Mouse (Mus musculus) lung, postnatal 0 days (tissue): ENCODE data around the gene Kcnip4. TPM values are rescaled to one million over a fixed set of nuclear protein-coding genes. Genes with fewer than 3 reads are reported as not detected.

Experiments used
- ATAC-seq: fragments of 200-750 bp; cut with Nextera tagmentation; 2 replicates; pipeline ENCODE4 v1.8.0; 2017; ENCODE audit warnings: moderate library complexity
- DNase-seq: peaks from one replicate; pipeline ENCODE4 v3.0.0-alpha.2; 2016; ENCODE audit warnings: low spot score
- H3K27ac ChIP-seq: fragments of 300-500 bp; sonication (generic); 2 replicates; pipeline ENCODE4 v1.5.1; 2014; ENCODE audit warnings: antibody characterized with exemption, mild to moderate bottlenecking, low read length, mixed read lengths
- H3K27me3 ChIP-seq: fragments of 300-500 bp; sonication (generic); replicated peaks from 2 replicates; pipeline ENCODE4 v1.6.1; 2014; ENCODE audit warnings: low read length, mixed read lengths; ENCODE audit not compliant: insufficient read depth
- H3K36me3 ChIP-seq: fragments of 300-500 bp; sonication (generic); 2 replicates; pipeline ENCODE4 v1.6.1; 2014; ENCODE audit warnings: low read length, mixed read lengths; ENCODE audit not compliant: insufficient read depth
- H3K4me1 ChIP-seq: fragments of 300-500 bp; sonication (generic); 2 replicates; pipeline ENCODE4 v1.6.1; 2014; ENCODE audit warnings: antibody characterized with exemption, low read depth, low read length, mixed read lengths; ENCODE audit not compliant: insufficient read depth
- H3K4me2 ChIP-seq: fragments of 300-500 bp; sonication (generic); replicated peaks from 2 replicates; pipeline ENCODE4 v1.6.1; 2014; ENCODE audit warnings: low read depth, mild to moderate bottlenecking, low read length, moderate library complexity, mixed read lengths
- H3K4me3 ChIP-seq: fragments of 300-500 bp; sonication (generic); 2 replicates; pipeline ENCODE4 v1.5.1; 2014; ENCODE audit warnings: low read depth, low read length
- H3K9ac ChIP-seq: fragments of 300-500 bp; sonication (generic); replicated peaks from 2 replicates; pipeline ENCODE4 v1.6.1; 2014; ENCODE audit warnings: low read depth, mild to moderate bottlenecking
- H3K9me3 ChIP-seq: fragments of 300-500 bp; sonication (generic); 2 replicates; pipeline ENCODE4 v1.6.1; 2016; ENCODE audit warnings: low read length, mixed read lengths
- CTCF ChIP-seq: IDR thresholded peaks from 2 replicates; pipeline ENCODE4 v1.5.1; 2016; ENCODE audit warnings: antibody characterized with exemption, mild to moderate bottlenecking
- EP300 ChIP-seq: IDR thresholded peaks from 2 replicates; pipeline ENCODE4 v1.6.1; 2016; ENCODE audit warnings: antibody characterized with exemption, mild to moderate bottlenecking, control low read depth
- whole genome bisulfite sequencing: fragments of 180-500 bp; shearing (Covaris S2); extraction: QIAGEN DNeasy Blood & Tissue Kit; methylation state at CpG from one replicate; pipeline ENCODE4 v1.1.7; 2014; 5-methylcytosine and 5-hydroxymethylcytosine counted together
- polyA plus RNA-seq: library from polyadenylated mRNA; unstranded; fragments of >200 nt; fragmentation: Nextera tagmentation; extraction: Ambion mirVana; gene quantifications from 2 replicates; pipeline ENCODE4 v1.2.1, GENCODE M21; 2015

Gene Kcnip4
- polyA plus RNA-seq, 1 experiment from 2014 or later = 0.53 TPM

DNA sequence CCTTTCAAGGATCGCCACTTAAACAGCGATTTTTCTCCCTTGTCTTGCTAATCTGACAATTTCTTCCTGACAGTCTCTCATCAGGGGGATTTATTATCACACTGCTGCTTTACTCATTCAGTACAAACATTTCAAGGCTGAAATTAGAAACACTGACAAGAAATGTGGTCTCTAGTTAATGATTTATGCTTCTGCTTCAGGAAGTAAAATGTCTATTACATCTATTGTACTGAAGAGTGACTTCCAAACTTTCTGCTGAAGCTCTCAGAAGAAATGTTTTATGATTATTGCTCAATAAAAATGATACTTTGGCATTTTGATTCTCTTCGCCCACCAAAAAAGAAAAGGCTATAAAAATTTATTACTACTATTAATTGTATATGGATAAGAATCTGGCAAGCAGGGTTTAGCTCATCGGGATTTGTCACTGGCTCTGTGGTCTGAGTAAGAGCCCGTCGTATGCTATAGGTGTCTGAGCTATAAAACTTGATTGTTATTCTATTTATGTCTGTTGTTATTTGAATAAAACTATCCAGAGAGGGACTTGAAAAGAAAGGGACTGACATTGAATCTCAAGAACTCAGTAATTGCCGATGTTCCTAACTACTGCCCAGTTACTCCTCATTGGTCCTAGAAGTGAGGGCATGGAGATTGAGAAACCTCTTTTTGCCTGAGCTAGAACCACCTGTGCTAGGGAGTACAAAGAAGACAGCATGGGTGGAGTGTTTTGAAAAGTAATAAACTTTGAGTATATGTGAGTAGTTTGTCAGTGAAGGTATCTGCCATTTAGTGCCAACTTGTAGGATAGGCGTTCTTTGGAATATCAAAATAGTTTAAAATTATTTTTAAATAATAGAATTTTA is 844.7 kb downstream of the Kcnip4 start:
- H3K36me3 ChIP-seq = no peaks in the 10 kb centered on the region
- no peaks in the 10 kb centered on the region for H3K27me3 ChIP-seq
- WGBS = 79% methylated on average over 8 of the region's 8 CpGs
- TF ChIP-seq EP300 = no peak
- no peak for TF ChIP-seq CTCF
- H3K9ac ChIP-seq = no peak overlapping the region
- no peak overlapping the region for H3K4me2 ChIP-seq
- no peak overlapping the region for H3K27ac ChIP-seq
- no peaks in the 10 kb centered on the region for H3K4me1 ChIP-seq
- no peak for ATAC-seq
- H3K4me3 ChIP-seq = no peak overlapping the region
- no peak for DNase-seq
- H3K9me3 ChIP-seq = no peaks in the 10 kb centered on the region

- 81% methylated on average over 3 of the region's 3 CpGs for WGBS
- Histone ChIP-seq H3K4me3 (no peak overlapping the region), H3K4me2 (no peak overlapping the region), H3K27me3 (no peaks in the 10 kb centered on the region), H3K27ac (no peak overlapping the region), H3K36me3 (no peaks in the 10 kb centered on the region), H3K4me1 (no peaks in the 10 kb centered on the region), H3K9ac (no peak overlapping the region), H3K9me3 (no peaks in the 10 kb centered on the region)
- no peak for TF ChIP-seq CTCF
- no peak for TF ChIP-seq EP300
- no peak for DNase-seq
- ATAC-seq = no peak
These were observed 862.2 kb downstream of the Kcnip4 start for GRCm38 (mm10) chr5:48662504-48662903.

DNA sequence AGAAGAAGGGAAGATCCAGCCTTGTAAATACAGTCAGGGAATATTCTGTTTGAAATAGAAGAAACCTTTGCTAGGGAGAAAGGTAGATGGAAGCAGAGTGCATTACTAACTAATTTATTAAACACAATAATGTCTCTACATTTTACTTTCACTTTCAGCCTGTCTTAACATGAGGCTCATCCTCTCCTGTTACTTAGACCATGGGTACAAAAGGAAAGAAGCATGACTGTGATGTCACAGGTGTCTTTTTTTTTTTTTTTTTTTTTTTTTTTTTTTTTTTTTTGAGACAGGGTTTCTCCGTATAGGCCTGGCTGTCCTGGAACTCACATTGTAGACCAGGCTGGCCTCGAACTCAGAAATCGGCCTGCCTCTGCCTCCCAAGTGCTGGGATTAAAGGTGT is 864.7 kb downstream of the Kcnip4 start:
- H3K27me3 ChIP-seq = no peaks in the 10 kb centered on the region
- TF ChIP-seq EP300 (no peak), CTCF (no peak)
- no peak overlapping the region for H3K4me2 ChIP-seq
- H3K27ac ChIP-seq = no peak overlapping the region
- H3K4me3 ChIP-seq = no peak overlapping the region
- 91% methylated on average over 3 of the region's 3 CpGs for WGBS
- H3K4me1 ChIP-seq = no peaks in the 10 kb centered on the region
- H3K9ac ChIP-seq = no peak overlapping the region
- no peaks in the 10 kb centered on the region for H3K9me3 ChIP-seq
- H3K36me3 ChIP-seq = no peaks in the 10 kb centered on the region
- DNase-seq (no peak), ATAC-seq (no peak)

DNA sequence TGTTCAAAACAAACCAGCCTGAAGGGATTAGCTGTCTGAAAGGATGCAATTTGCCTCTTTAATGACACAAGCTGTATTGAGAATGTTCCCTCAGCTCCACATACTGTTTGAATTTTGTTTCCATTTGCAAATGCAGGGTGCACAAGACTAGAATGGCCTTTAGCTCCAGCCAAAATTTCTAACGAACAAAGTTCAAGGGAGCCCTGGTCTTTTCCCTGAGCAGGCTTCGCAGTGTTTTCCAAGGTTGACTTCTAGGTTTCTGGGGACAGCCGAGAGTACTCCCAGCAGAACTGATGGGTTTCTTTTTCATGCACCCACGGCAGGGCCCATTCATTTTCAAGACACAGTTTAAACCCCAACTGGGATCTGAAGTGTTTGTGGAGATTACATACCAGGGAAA is 874.2 kb downstream of the Kcnip4 start:
- Histone ChIP-seq H3K4me3 (no peak overlapping the region), H3K27me3 (no peaks in the 10 kb centered on the region), H3K4me2 (no peak overlapping the region), H3K9me3 (no peaks in the 10 kb centered on the region), H3K4me1 (no peaks in the 10 kb centered on the region), H3K36me3 (no peaks in the 10 kb centered on the region), H3K27ac (no peak overlapping the region), H3K9ac (no peak overlapping the region)
- no peak for TF ChIP-seq CTCF
- no peak for TF ChIP-seq EP300
- DNase-seq (no peak), ATAC-seq (no peak)
- 57% methylated on average over 4 of the region's 4 CpGs for WGBS

DNA sequence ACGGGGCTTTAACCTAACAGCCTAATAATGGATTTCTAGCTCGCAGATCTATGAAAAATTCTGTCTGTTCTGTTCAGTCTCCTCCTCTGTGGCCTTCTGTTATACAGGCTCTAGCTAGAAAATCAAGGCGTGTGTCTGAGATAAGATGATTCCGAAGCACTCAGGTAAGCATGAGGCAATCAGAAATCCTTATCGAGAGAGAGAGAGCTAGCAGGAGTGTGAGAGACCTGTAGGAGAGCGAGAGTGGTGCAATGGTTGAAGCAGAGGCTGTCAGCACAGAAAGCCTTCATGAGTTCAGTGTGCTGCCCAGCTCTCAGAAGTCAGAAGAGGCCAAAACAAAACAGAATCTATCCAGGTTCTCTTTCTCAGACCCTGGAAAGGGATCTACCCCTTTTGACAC is 888.0 kb downstream of the Kcnip4 start:
- Histone ChIP-seq H3K9ac (no peak overlapping the region), H3K36me3 (no peaks in the 10 kb centered on the region), H3K9me3 (no peaks in the 10 kb centered on the region), H3K27me3 (no peaks in the 10 kb centered on the region), H3K4me2 (no peak overlapping the region), H3K27ac (no peak overlapping the region), H3K4me3 (no peak overlapping the region), H3K4me1 (no peaks in the 10 kb centered on the region)
- ATAC-seq (no peak), DNase-seq (no peak)
- 83% methylated on average over 6 of the region's 6 CpGs for WGBS
- TF ChIP-seq CTCF (no peak), EP300 (no peak)

GRCm38 (mm10) chr5:48633631-48634030 is 891.1 kb downstream of the Kcnip4 start:
- Histone ChIP-seq H3K27me3 (no peaks in the 10 kb centered on the region), H3K4me3 (no peak overlapping the region), H3K27ac (no peak overlapping the region), H3K9me3 (no peaks in the 10 kb centered on the region), H3K4me1 (no peaks in the 10 kb centered on the region), H3K36me3 (no peaks in the 10 kb centered on the region), H3K9ac (no peak overlapping the region), H3K4me2 (no peak overlapping the region)
- ATAC-seq (no peak), DNase-seq (no peak)
- no peak for TF ChIP-seq CTCF
- TF ChIP-seq EP300 = no peak
- 74% methylated on average over 3 of the region's 3 CpGs for WGBS
